Mouse (Mus musculus): Measurements from ENCODE around the gene Card6.
"Not testable (repeated sequence)": the region's sequence is repeated elsewhere in the genome, so short reads cannot be mapped to it uniquely, and the experiment has no call there.

The Card6 gene

GRCm38 (mm10) chr15:5130887-5131668 lies 22.7 kb upstream of the Card6 start:
- not testable (repeated sequence) for DNase-seq (ENCODE audit: low read depth, low spot score)

DNA sequence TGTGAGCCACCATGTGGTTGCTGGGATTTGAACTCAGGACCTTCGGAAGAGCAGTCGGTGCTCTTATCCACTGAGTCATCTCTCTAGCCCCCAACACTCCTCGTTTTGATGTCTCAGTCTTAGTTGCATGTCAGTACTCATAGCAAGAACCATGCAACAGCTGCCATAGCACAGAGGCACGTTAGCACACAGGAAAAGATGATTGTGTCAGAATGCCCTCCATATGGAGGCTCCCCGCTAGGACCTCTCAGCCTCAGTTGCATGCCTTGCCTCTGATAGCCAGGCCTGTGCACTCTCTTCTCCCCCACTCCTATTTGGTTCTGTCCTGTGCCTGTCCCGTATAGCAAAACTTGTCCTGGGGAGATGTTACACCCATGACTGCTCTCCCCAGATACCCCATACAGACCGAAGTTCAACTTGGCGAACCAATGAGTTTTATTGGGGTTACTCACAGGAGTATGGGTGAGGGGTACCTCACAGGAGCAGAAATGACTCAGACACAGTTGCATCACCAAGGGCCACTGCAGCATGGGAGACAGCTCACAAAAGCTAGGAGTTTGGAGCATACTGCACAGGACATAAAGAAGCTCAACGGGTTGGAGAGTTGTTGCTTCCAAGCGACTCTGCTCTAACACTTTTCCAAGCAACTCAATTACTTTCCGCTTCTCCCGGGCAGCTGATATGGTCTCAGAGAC lies 20.9 kb upstream of the Card6 start:
- DNase-seq (ENCODE audit: low read depth, low spot score) = no peak

GRCm38 (mm10) chr15:5128176-5128940 lies 20.0 kb upstream of the Card6 start:
- DNase-seq (ENCODE audit: low read depth, low spot score) = no peak

- DNase-seq (ENCODE audit: low read depth, low spot score) = no peak
Observed at GRCm38 (mm10) chr15:5127487-5127886, 19.1 kb upstream of the Card6 start.

- no peak for DNase-seq (ENCODE audit: low read depth, low spot score)
Observed at GRCm38 (mm10) chr15:5126456-5126855, 18.1 kb upstream of the Card6 start.

DNA sequence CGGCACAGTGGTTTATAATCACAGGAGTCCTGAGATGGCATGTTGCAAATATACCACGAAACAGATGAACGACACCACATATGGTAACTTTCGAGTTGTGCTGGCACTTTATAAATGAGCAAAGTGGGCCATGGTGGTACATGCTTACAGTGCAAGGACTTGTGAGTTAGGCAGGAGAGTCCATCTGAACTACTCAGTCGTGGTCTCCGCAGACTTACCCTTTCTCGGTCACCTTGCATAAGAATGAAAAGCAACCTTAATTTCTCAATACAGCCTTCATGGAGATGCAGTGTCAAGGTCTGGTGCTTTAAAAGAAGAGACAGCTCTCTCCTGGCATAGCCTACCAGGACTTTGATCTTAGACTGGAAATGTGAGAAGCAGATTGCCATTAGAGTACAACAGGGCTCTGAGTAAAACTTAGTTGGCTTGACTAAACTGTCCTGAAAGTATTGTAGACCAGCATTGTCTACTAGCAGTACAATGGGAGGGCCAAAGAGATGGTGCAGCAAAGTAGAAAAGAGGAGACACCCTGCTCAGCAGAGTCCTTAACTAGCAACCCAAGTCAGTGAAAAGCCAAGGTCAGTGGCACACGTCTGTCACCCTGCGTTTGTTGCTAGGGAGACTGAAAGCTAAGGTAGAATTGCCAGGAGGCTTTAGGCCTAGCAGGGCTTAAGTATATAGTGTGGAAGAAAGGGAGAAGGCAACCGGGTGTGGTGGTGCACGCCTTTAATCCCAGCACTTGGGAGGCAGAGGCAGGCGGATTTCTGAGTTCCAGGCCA lies 13.4 kb upstream of the Card6 start:
- DNase-seq (ENCODE audit: low read depth, low spot score) = no peak

DNA sequence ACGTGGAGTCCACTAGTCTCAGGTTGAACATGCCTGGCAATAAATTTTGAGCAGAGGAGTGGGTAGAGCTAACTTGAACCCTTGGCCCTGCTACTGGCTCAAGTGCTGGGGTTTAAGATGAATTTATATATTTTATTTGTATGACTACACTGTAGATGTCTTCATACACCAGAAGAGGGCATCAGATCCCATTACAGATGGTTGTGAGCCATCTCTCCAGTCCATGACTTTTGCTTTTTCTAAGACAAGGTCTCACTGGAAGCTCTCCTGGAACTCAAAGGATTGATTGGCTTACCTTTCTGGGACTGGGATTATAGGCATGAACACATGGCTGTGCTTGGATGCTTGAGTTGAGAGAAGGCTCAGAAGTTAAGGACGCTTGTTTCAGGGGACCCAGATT lies 11.4 kb upstream of the Card6 start:
- DNase-seq (ENCODE audit: low read depth, low spot score) = no peak

- no peak for DNase-seq (ENCODE audit: low read depth, low spot score)
Observed at GRCm38 (mm10) chr15:5119192-5119591, 10.9 kb upstream of the Card6 start.

- no peak for DNase-seq (ENCODE audit: low read depth, low spot score)
Observed at GRCm38 (mm10) chr15:5118626-5119025, 10.3 kb upstream of the Card6 start.

- no peak for DNase-seq (ENCODE audit: low read depth, low spot score)
Observed at GRCm38 (mm10) chr15:5117031-5117601, 8.8 kb upstream of the Card6 start.

GRCm38 (mm10) chr15:5116270-5117030 lies 8.1 kb upstream of the Card6 start, which contains the start of gene Rpl37:
Gene Rpl37, plus strand, starts transcription at chr15:5116645.
- peak; percentile 96 for DNase-seq (ENCODE audit: low read depth, low spot score)

- no peak for DNase-seq (ENCODE audit: low read depth, low spot score)
Observed at GRCm38 (mm10) chr15:5115173-5115572, 6.8 kb upstream of the Card6 start.

- DNase-seq (ENCODE audit: low read depth, low spot score) = no peak
Observed at GRCm38 (mm10) chr15:5112651-5113050, 4.3 kb upstream of the Card6 start.

- no peak for DNase-seq (ENCODE audit: low read depth, low spot score)
Observed at GRCm38 (mm10) chr15:5108655-5109040, 309 bp upstream of the Card6 start.

- DNase-seq (ENCODE audit: low read depth, low spot score) = no peak
Observed at GRCm38 (mm10) chr15:5106293-5106692, 2.0 kb downstream of the Card6 start.

- DNase-seq (ENCODE audit: low read depth, low spot score) = no peak
Observed at GRCm38 (mm10) chr15:5105891-5106290, 2.4 kb downstream of the Card6 start.

DNA sequence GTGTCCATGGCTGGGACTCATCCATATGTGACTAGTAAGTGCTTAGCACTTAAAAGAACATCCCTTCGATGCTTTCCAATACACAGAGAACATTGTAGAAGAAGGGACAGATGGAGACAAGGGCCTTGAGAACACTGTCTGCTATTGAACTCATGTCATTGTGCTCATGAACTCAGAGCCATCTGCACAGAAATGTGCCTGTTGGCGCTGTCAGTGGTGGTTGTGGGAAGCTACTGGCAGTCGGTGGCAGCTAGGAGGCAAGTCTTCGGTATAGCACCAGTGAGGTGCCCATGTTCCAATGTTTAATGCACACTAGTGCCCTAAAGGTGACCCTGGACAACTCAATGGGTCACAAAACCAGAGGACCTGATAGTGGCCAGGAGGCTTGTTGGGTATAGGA lies 6.0 kb downstream of the Card6 start:
- no peak for DNase-seq (ENCODE audit: low read depth, low spot score)

GRCm38 (mm10) chr15:5097376-5097775 lies 11.0 kb downstream of the Card6 start:
- DNase-seq (ENCODE audit: low read depth, low spot score) = no peak

DNA sequence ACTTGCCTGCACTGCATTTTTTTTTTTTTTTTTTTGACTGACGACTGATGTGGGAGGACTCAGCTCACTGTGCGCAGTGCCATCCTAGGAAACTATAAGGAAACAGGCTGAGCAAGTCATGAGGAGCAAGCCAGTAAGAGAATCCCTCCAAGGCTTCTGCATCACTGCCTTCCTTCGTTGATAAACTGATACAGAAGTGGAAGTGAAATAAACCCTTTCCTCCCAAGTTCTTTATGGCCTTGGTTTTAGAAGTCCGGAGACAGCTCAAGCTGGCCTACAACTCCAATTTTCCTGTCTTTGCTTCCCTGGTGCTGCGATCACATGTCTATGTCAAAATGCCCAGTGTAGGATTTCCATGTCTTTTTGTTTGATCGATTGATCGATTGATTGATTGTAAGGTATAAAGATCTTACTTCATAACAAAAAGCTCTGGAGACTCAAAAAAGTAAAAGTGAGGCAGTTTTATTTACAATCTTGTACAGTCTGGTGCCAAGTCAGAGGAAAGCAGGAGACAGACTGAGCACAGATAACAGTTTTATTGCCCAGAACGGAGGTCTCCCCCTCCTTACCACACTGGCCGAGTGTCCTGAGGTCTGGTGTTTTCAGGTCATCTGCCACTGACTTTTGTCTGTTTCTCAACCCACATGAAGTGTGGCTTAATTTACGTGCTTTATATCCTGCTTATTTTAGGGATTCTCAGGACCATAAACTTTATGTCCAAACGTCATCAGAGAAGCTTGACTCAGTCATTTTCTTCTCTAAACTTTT lies 12.6 kb downstream of the Card6 start:
- no peak for DNase-seq (ENCODE audit: low read depth, low spot score)

DNA sequence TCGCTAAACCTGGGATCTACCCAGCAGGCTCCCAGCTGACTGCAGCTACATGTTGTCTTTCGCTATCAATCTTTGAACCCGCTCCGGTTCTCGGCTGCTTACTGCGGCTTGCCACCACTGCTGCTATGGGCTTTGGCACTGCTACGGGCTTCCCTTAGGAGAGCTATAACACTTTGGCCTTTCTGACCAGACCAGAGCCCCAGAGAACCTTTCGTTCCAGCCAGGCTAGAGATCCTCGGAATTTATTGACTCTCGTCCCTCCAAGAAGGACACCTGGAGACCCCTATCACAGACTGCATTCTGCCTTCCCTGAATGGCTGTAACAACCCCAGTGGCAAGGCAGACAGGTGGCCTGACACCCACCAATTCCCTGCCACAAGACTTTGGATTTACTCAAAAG lies 18.2 kb downstream of the Card6 start:
- DNase-seq (ENCODE audit: low read depth, low spot score) = no peak

Measured in retina, postnatal 7 days (tissue).